Mouse (Mus musculus) adrenal gland, postnatal 0 days (tissue): ENCODE data around the gene Faap100. TPM values are rescaled to one million over a fixed set of nuclear protein-coding genes. Genes with fewer than 3 reads are reported as not detected.

ENCODE experiments used
- microRNA-seq: library from miRNA; unstranded; fragments of <30 nt; microRNA quantifications from one replicate; pipeline ENCODE4, GENCODE M21; 2016; ENCODE audit warnings: borderline replicate concordance; ENCODE audit not compliant: insufficient number of aligned reads
- polyA plus RNA-seq: library from polyadenylated mRNA; unstranded; fragments of >200 nt; fragmentation: Nextera tagmentation; extraction: Ambion mirVana; gene quantifications from 2 replicates; pipeline ENCODE4 v1.2.1, GENCODE M21; 2015

The Faap100 gene
- polyA plus RNA-seq, result 15.2 and 21.4 TPM in 2 replicates

DNA sequence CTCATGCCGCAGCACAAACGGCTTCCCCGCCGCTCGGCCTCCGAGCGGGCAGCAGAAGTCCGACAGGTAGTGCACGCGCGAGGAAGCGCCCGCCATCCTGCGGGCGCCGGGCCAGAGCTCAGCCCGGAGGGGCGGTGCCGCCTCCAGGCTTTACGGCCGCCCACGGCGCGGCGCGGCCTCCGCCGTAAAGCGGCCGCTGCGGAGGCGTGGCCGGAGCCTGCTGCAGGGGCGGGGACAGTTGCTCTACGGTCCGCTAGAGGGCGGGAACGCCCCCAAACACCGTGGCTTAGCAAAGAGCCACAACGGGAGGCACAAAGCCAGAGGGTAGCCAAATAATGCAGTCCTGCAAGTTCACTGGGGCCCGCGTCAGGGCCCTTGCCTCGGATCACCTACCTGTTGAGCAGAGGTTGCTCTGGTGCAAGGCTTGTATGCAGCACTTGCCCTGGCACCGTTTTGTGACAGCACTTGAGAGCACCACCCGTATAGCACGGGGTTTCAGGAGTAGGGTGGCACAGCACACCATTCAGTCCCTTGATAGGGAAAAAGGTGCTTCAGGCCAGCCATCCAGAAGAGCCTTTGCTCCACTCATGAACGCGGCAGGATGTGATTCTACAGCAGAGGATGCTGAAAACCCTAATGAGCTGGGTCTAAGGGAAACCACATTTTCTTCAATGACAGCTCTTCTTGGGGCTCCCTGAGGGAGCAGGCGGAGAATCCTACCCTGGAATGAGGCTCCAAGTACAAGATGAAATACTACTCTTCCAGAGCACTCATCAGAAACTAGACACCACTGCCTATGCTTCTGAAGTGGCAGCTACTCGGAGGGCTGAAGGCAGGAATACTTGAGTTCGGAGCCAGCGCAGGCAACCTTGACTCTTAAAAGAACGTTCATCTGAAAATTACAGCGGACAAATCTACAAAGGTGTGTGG, at the start of gene Faap100:
Faap100 (minus strand) TSS at position 154 of the 930 bp plus-strand sequence.

DNA sequence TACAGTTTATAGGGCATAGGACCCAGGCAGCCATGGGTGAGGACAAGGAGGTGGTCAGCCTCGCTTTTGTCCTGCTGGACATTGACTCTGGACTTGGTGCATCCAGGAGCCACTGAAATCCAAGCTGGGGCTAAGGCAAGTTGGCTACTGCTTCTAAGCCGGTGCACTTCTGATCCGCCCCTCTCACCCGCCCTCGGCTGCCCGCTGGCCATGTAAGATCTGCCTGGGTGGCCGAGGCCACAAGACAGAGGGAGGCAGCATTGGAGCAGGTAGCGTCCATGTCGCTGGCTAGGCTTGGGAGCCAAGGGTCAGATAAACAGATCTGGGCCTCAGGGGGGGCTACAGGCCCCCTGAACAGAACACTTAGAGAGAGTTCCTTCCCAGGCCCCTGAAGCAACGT, 17.3 kb downstream of the Faap100 start, which contains the start of gene Fscn2:
Fscn2 (plus strand) TSS at position 240 of the 400 bp plus-strand sequence.

GRCm38 (mm10) chr11:120347791-120348683, 30.5 kb downstream of the Faap100 start, which contains the start of gene Actg1:
Gene Actg1, minus strand, starts transcription at chr11:120348542.

Small RNA genes lying within 50 kb of the gene (microRNA-seq; reads per million reads assigned to microRNA genes)
- gene Gm23419 (not detected), gene Mir6935 (1.1 reads per million)

Other genes starting within 250 kb of the Faap100 start
- gene Slc38a10, start 227.4 kb downstream of the Faap100 start, polyA plus RNA-seq, result 59.8 and 79.3 TPM in 2 replicates
- gene Bahcc1, start 145.8 kb downstream of the Faap100 start, polyA plus RNA-seq, result 4.2 TPM in 2 replicates
- gene Actg1, start 30.2 kb downstream of the Faap100 start, polyA plus RNA-seq, result 924 and 1,111 TPM in 2 replicates
- gene Fscn2, start 17.2 kb downstream of the Faap100 start, polyA plus RNA-seq, result 0.49 and 0.69 TPM in 2 replicates
- gene Nploc4, start 58.9 kb upstream of the Faap100 start, polyA plus RNA-seq, result 20.4 and 26.7 TPM in 2 replicates
- gene Tspan10, start 63.9 kb upstream of the Faap100 start, polyA plus RNA-seq, result not detected in 2 replicates
- gene Pde6g, start 74.7 kb upstream of the Faap100 start, polyA plus RNA-seq, result not detected in 2 replicates
- gene Oxld1, start 79.3 kb upstream of the Faap100 start, polyA plus RNA-seq, result 54.3 and 83.5 TPM in 2 replicates
- 17.7 and 21.3 TPM in 2 replicates for gene Ccdc137, start 79.4 kb upstream of the Faap100 start, polyA plus RNA-seq
- 38.6 and 47.5 TPM in 2 replicates for gene Arl16, start 88.8 kb upstream of the Faap100 start, polyA plus RNA-seq
- gene Mrpl12, start 105.8 kb upstream of the Faap100 start, polyA plus RNA-seq, result 164 and 216 TPM in 2 replicates
- 37.8 and 83.2 TPM in 2 replicates for gene Slc25a10, start 113.1 kb upstream of the Faap100 start, polyA plus RNA-seq
- gene Gcgr, start 151.9 kb upstream of the Faap100 start, polyA plus RNA-seq, result 2.4 and 2.5 TPM in 2 replicates
- gene Mcrip1, start 171.0 kb upstream of the Faap100 start, polyA plus RNA-seq, result 173 and 184 TPM in 2 replicates
- gene Ppp1r27, start 172.4 kb upstream of the Faap100 start, polyA plus RNA-seq, result 0.39 and 1.3 TPM in 2 replicates
- gene P4hb, start 194.5 kb upstream of the Faap100 start, polyA plus RNA-seq, result 393 and 466 TPM in 2 replicates
- 318 and 341 TPM in 2 replicates for gene Arhgdia, start 202.9 kb upstream of the Faap100 start, polyA plus RNA-seq
- gene Alyref, start 219.6 kb upstream of the Faap100 start, polyA plus RNA-seq, result 271 and 273 TPM in 2 replicates
- 152 and 197 TPM in 2 replicates for gene Anapc11, start 219.7 kb upstream of the Faap100 start, polyA plus RNA-seq
- 1.7 and 3.3 TPM in 2 replicates for gene Npb, start 229.7 kb upstream of the Faap100 start, polyA plus RNA-seq
- gene Pcyt2, start 239.2 kb upstream of the Faap100 start, polyA plus RNA-seq, result 62.0 and 82.8 TPM in 2 replicates
- gene Sirt7, start 246.5 kb upstream of the Faap100 start, polyA plus RNA-seq, result 33.3 and 62.9 TPM in 2 replicates